Mouse (Mus musculus) urinary bladder, postnatal 10 days (tissue): Measurements from ENCODE around the gene Vps37c.

Source experiments
- DNase-seq: peaks from one replicate; pipeline ENCODE4 v3.0.0; 2022; ENCODE audit warnings: low spot score

Gene Vps37c

DNA sequence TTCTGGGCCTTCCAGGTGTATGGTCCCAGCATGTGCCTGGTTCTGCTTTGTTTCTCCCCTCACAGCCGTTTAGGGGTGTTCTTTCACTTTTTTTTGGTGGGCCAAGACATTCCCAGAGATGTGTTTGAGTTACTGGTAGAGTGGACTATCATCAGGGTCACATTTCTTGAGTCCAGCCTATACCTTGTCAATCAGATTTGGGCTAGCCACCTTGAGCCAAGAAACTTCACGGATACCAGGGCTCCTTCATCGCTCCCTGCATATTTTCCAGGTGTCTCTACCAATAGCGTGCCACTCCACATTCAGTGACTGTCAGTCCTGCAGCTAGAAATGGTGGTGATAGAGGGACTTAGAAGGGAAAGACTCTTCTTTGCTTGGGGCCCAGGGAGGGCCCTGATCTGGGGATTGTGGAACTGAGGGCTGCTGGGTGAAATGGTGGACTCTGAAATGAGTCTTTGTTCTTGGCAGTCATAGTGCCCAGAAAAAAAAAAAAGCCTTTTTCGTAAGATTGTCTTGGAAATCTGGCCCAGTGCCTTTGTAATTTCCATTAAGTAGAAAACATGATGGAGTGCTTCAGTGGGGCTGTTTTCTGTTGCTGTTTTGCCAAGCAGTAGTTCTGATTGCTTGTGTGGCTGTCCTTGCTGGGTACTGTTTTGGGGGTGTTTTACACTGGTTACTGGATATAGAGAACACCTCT, 1.1 kb downstream of the Vps37c start:
- DNase-seq, result no peak

- DNase-seq, result no peak
Measured at GRCm38 (mm10) chr19:10690336-10690735, 1.8 kb downstream of the Vps37c start.

DNA sequence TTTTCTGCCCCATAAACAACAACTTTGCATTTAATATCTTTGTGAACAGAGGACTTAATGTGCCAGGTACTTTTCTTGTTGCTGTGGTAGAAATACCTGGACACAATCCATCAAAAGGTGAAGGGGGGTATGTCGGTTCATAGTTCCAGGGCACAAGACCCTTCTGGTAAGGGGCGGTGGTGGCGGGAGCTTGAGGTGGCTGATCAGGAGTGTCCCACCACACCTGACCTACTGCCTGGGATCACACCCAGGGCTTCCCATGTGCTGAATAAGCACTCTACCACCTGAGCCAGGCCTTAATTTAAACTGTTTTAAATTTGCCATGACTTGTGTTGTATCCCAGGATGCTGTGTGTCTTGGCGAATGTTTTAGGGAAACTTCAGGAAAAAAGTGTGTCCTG, 2.6 kb downstream of the Vps37c start:
- DNase-seq, result no peak

- no peak for DNase-seq
Measured at GRCm38 (mm10) chr19:10691660-10692059, 3.1 kb downstream of the Vps37c start.

DNA sequence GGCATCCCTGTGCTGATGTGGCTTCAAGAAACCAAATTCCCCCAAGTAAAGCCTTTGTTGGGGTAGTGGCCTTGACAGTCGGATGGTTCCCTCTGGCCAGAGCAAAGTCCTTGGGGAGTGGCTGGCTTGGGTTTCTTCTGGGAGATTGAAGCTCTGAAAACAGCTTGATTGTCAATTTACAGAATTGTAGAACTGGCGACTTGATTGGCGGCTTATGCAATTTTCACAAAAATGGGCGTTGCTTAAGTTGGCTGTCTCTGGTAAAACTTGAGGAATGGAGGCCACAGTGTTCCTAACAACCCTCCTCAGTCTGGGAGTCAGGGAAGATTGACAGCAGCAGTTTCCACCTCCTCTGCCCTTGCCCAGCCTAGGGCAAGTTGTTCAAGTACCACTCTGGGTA, 3.8 kb downstream of the Vps37c start:
- DNase-seq, result no peak

- DNase-seq, result no peak
Measured at GRCm38 (mm10) chr19:10693926-10694682, 5.6 kb downstream of the Vps37c start.

GRCm38 (mm10) chr19:10695801-10696200, 7.3 kb downstream of the Vps37c start:
- DNase-seq, result no peak

DNA sequence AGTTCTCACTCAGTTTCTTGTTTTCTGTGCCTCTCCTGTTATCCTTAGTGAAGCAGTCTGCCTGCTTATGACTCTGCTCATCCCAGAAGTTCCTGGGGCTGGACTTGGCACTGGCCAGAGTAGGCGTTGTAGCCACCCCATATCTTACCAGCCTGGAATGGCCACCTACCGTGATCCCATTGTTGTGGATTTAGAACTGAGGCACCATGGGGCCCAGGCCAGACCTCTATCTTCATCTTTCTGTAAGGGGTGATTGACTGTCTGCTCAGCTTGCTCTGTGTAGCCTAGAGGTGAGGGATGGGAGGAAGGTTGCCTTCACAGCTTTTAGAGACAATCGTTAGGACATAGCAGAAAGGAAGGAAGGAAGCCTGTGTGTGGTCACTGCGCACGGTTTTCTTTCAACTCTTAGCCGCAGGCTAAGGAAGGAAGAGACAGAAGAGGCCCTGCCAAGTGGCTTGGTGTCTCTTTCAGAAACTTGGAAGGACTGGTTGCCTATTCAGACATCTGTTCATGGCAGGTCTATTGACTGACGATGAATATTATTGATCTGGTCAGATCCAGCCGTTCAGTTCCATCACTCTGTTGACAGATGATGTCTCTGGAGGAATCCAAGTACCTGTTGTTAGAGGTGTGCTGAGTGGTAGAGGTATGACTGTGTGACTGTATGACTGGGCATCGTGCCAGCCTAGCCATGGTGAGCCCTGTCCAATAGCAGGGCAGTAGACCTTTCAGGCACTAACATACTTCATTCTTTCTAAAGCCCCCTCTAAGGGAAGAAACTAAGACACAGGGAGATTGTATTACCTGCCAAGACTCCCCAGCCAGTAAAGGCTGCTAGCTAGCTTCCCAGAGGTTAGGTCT, 9.8 kb downstream of the Vps37c start:
- no peak for DNase-seq

- no peak for DNase-seq
Measured at GRCm38 (mm10) chr19:10699851-10700250, 11.3 kb downstream of the Vps37c start.

DNA sequence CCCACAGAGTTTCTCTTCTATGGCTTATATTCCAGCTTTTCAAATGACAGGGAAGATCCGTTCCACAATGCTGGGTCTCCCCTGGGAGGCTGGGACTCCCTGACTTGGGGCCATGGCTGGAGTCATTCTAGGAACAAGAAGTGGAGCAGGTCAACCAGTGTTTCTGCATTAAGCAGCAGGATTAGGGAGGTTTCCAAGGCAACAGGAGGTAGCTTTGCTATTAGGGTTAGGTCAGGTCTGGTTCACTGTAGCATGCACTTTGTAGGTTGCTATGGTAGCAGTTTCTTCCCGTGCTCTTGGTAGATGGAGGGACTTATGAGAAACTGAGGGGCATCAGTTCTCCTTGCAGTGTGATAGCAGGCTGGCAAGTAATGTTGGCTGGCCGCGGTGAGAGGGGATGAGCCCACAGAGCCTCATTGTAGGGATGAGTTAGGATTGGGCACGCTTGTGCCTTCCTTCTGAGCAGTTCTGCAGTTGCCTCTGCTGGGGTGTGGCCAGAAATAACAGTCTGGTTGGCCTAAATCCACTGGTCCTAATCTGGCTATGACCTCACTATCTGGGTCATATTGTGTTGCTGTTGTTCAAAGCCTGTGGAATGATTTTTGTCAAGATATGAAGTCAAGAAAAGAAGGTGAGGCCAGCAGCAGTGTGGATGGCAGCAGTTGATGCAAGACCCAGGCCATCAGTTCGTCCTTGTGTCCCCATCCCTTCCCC, 12.6 kb downstream of the Vps37c start:
- no peak for DNase-seq

GRCm38 (mm10) chr19:10702125-10702524, 13.6 kb downstream of the Vps37c start:
- DNase-seq, result no peak

- no peak for DNase-seq
Measured at GRCm38 (mm10) chr19:10703470-10703869, 14.9 kb downstream of the Vps37c start.

- no peak for DNase-seq
Measured at GRCm38 (mm10) chr19:10707087-10707875, 18.7 kb downstream of the Vps37c start.

DNA sequence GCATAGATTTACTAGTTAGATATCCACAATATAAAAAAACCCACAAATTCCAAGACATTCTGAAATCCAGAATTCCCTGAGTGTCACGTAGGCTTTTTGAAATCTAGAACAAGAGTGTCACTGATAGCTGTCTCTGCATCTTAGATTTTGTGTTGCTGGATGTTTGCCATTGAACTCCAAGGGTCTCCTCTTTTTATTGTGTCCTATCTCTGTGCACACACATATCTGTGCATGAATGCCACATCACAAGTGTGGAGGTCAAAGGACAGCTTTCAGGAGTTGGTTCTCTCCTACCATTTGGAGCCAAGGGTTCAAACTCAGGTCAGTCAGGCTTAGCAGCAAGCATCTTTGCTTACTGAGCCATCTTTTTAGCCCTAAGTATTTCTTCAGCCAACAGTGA, 19.3 kb downstream of the Vps37c start:
- no peak for DNase-seq

DNA sequence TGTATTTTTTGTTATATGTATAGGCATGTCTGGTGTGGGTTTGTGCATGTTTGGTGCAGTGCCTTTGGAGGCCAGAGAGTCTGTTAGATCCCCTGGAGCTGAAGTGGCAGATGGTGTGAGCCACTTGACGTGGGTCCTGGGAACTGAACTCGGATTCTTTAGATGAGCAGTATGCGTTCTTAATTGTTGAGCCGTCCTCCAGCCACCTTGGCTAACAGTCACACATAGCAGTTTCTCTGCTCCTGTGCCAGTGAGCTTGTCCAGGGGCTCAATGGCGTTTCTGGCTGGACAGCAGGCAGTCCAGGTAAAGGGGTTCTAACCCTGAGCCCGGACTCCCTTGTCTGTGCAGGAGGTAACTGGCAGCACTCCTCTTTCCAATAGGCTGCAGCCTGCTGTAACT, 20.4 kb downstream of the Vps37c start:
- DNase-seq, result no peak

DNA sequence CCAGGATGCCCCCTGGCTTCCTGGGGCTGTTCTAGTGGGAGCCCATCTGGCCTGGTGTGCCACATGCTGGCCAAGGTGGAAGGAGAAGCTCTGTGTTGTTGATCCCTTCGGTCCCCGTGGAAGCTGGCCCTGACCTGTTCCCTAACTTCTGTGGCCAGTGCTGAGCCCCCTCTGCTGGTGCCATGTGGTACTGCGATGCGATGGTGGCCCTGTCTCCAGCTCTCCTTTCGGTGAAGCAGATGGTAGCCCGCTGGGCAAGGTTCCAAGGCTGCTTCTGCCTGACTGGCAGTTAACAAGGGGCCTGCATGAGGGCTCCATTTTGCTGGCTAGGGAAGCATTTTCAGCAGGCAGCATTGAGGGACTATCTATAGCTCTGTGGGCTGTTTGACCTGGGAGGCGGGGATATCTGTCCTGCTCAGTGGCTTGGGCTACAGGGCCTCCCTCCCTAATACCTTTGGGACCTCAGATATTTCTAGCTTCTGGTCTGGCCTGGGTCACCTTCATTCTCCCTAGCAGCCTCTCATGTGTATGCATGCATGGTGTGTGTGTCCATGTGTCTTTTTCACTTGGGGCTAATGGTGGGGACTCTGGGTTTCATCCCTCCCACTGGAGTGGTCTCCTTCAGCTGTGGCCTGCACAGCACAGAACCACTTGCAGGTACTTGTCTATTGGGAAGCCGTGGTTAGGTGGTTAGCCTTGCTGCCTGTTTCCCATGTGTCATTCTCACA, 21.0 kb downstream of the Vps37c start:
- DNase-seq, result peak; percentile 85

GRCm38 (mm10) chr19:10710088-10710511, 21.6 kb downstream of the Vps37c start:
- no peak for DNase-seq

DNA sequence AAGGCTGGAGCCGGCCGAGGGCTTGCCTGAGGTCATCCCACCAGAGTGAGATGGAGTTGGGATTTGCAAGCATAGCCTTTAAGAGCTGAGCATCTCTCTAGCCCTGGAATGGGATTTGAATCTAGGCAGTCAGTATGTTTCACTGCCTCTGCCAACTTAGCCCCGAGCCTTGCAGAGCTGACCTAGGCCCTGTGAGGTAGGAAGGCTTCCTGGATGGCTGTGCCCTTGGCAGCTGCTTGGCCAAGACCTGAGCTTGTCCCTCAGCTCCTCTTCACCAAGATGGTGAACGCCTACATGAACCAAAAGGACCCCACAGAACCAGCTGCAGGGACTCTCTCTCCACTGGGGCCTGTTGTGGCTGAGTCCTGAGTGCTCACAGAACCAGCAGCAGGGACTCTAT, 22.2 kb downstream of the Vps37c start:
- DNase-seq, result no peak

- no peak for DNase-seq
Measured at GRCm38 (mm10) chr19:10712194-10712593, 23.7 kb downstream of the Vps37c start.

DNA sequence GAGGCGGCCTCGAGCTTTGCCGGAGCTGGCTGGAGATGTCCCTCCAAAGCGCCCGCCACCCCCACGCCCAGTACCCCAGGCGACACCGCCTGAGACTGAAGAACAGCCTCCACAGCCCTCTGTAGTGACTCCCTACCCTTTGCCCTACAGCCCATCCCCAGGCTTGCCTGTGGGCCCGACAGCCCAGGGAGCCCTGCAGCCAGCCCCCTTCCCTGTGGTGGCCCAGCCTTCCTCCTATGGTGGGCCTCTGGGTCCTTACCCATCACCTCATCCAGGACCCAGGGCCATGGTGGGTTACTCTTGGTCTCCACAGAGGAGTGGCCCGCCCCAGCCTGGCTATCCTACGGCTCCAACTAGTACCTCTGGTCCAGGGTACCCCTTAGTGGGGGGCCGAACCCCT, 24.1 kb downstream of the Vps37c start:
- DNase-seq, result no peak

GRCm38 (mm10) chr19:10713551-10713950, 25.0 kb downstream of the Vps37c start:
- DNase-seq, result no peak
